Mouse (Mus musculus) lung, embryonic 15.5 days (tissue): Measurements from ENCODE around the gene Wdr83os. TPM values are rescaled to one million over a fixed set of nuclear protein-coding genes. Genes with fewer than 3 reads are reported as not detected.

ENCODE experiments used
- ATAC-seq: fragments of 200-750 bp; cut with Nextera tagmentation; 2 replicates; pipeline ENCODE4 v1.8.0; 2017; ENCODE audit warnings: moderate number of reproducible peaks, borderline replicate concordance; ENCODE audit not compliant: low FRiP score, low TSS enrichment; ENCODE audit errors: extremely low read depth
- H3K27ac ChIP-seq: fragments of 300-500 bp; sonication (generic); 2 replicates; pipeline ENCODE4 v1.5.1; 2015; ENCODE audit warnings: moderate library complexity, mild to moderate bottlenecking, inconsistent platforms
- H3K27me3 ChIP-seq: fragments of 300-500 bp; sonication (generic); 2 replicates; pipeline ENCODE4 v1.6.1; 2015; ENCODE audit warnings: inconsistent platforms
- H3K36me3 ChIP-seq: fragments of 300-500 bp; sonication (generic); 2 replicates; pipeline ENCODE4 v1.6.1; 2015; ENCODE audit warnings: inconsistent platforms
- H3K4me1 ChIP-seq: fragments of 300-500 bp; sonication (generic); 2 replicates; pipeline ENCODE4 v1.6.1; 2015; ENCODE audit warnings: inconsistent platforms
- H3K4me2 ChIP-seq: fragments of 300-500 bp; sonication (generic); 2 replicates; pipeline ENCODE4 v1.6.1; 2015; ENCODE audit warnings: inconsistent platforms, mild to moderate bottlenecking, moderate library complexity
- H3K4me3 ChIP-seq: fragments of 300-500 bp; sonication (generic); 2 replicates; pipeline ENCODE4 v1.5.1; 2015; ENCODE audit warnings: mild to moderate bottlenecking, inconsistent platforms
- H3K9ac ChIP-seq: fragments of 300-500 bp; sonication (generic); 2 replicates; pipeline ENCODE4 v1.6.1; 2015; ENCODE audit warnings: inconsistent platforms
- H3K9me3 ChIP-seq: fragments of 300-500 bp; sonication (generic); 2 replicates; pipeline ENCODE4 v1.6.1; 2016; ENCODE audit warnings: inconsistent platforms
- WGBS: fragments of 180-500 bp; shearing (Covaris S2); methylation state at CpG from one replicate; pipeline ENCODE4 v1.1.7; 2015; 5-methylcytosine and 5-hydroxymethylcytosine counted together
- polyA plus RNA-seq: library from polyadenylated mRNA; unstranded; fragments of >200 nt; fragmentation: Nextera tagmentation; extraction: Ambion mirVana; gene quantifications from 2 replicates; pipeline ENCODE4 v1.2.1, GENCODE M21; 2015

Wdr83os gene
- polyA plus RNA-seq, 1 experiment from 2014 or later = 140 TPM

GRCm38 (mm10) chr8:85043619-85044018 lies 36.9 kb upstream of the Wdr83os start:
- Histone ChIP-seq H3K9ac (no peak overlapping the region), H3K27me3 (no peaks in the 10 kb centered on the region), H3K27ac (no peak overlapping the region), H3K4me2 (no peak overlapping the region), H3K4me3 (no peak overlapping the region), H3K9me3 (no peaks in the 10 kb centered on the region), H3K36me3 (peaks cover 83% of the 10 kb centered on the region), H3K4me1 (peaks cover 8% of the 10 kb centered on the region)
- ATAC-seq = no peak
- 87% methylated on average over 6 of the region's 6 CpGs for WGBS

GRCm38 (mm10) chr8:85057367-85057766 lies 23.2 kb upstream of the Wdr83os start:
- Histone ChIP-seq H3K27ac (no peak overlapping the region), H3K9ac (no peak overlapping the region), H3K36me3 (peaks cover 46% of the 10 kb centered on the region), H3K4me3 (no peak overlapping the region), H3K27me3 (no peaks in the 10 kb centered on the region), H3K4me2 (no peak overlapping the region), H3K4me1 (peaks cover 8% of the 10 kb centered on the region), H3K9me3 (no peaks in the 10 kb centered on the region)
- no peak for ATAC-seq
- 78% methylated on average over 7 of the region's 7 CpGs for WGBS

GRCm38 (mm10) chr8:85059879-85060616 lies 20.5 kb upstream of the Wdr83os start, which contains the start of gene Fbxw9:
Gene Fbxw9 (plus strand): TSS chr8:85060055.
- peaks cover 19% of the 10 kb centered on the region for H3K36me3 ChIP-seq
- peak; percentile 85 for ATAC-seq
- no peak within 1 kb of the TSS for H3K27ac ChIP-seq

GRCm38 (mm10) chr8:85062603-85063002 lies 17.9 kb upstream of the Wdr83os start:
- no peak overlapping the region for H3K4me3 ChIP-seq
- WGBS = 95% methylated on average over 4 of the region's 4 CpGs
- H3K27ac ChIP-seq = no peak overlapping the region
- H3K4me2 ChIP-seq = no peak overlapping the region
- no peaks in the 10 kb centered on the region for H3K27me3 ChIP-seq
- no peak for ATAC-seq
- H3K36me3 ChIP-seq = 0 out of 2 replicates have a peak, but pooled peaks cover 7% of the 10 kb centered on the region
- no peaks in the 10 kb centered on the region for H3K9me3 ChIP-seq
- peaks cover 8% of the 10 kb centered on the region for H3K4me1 ChIP-seq
- no peak overlapping the region for H3K9ac ChIP-seq

More at GRCm38 (mm10) chr8:85059879-85060616, 20.5 kb upstream of the Wdr83os start, which contains the start of gene Fbxw9:
- Histone ChIP-seq H3K4me1 (peaks cover 8% of the 10 kb centered on the region), H3K27me3 (no peaks in the 10 kb centered on the region), H3K9ac (peak within 1 kb of the TSS; percentile 60), H3K9me3 (no peaks in the 10 kb centered on the region), H3K4me2 (peak within 1 kb of the TSS; percentile 84), H3K4me3 (peak within 1 kb of the TSS; percentile 76)
- WGBS = under 1% methylated on average over 52 of the region's 53 CpGs

- no peaks in the 10 kb centered on the region for H3K9me3 ChIP-seq
- 36% methylated on average over 2 of the region's 2 CpGs for WGBS
- no peaks in the 10 kb centered on the region for H3K27me3 ChIP-seq
- no peak overlapping the region for H3K9ac ChIP-seq
- H3K4me2 ChIP-seq = no peak overlapping the region
- no peak for ATAC-seq
- no peak overlapping the region for H3K4me3 ChIP-seq
- no peak overlapping the region for H3K27ac ChIP-seq
- peaks cover 8% of the 10 kb centered on the region for H3K4me1 ChIP-seq
- H3K36me3 ChIP-seq = 0 out of 2 replicates have a peak, but pooled peaks cover 7% of the 10 kb centered on the region
These were observed 15.3 kb upstream of the Wdr83os start for GRCm38 (mm10) chr8:85065213-85065612.

GRCm38 (mm10) chr8:85067155-85067554 lies 13.4 kb upstream of the Wdr83os start:
- Histone ChIP-seq H3K9ac (no peak overlapping the region), H3K4me1 (peaks cover 7% of the 10 kb centered on the region), H3K4me2 (no peak overlapping the region), H3K4me3 (no peak overlapping the region), H3K27me3 (no peaks in the 10 kb centered on the region), H3K27ac (no peak overlapping the region), H3K36me3 (0 out of 2 replicates have a peak, but pooled peaks cover 7% of the 10 kb centered on the region), H3K9me3 (no peaks in the 10 kb centered on the region)
- ATAC-seq = no peak
- WGBS = 97% methylated on average over 2 of the region's 2 CpGs

- Histone ChIP-seq H3K4me1 (peaks cover 15% of the 10 kb centered on the region), H3K27ac (no peak within 1 kb of the TSS), H3K27me3 (no peaks in the 10 kb centered on the region), H3K4me3 (no peak within 1 kb of the TSS), H3K4me2 (no peak within 1 kb of the TSS), H3K9me3 (no peaks in the 10 kb centered on the region), H3K9ac (no peak within 1 kb of the TSS), H3K36me3 (0 out of 2 replicates have a peak, but pooled peaks cover 7% of the 10 kb centered on the region)
- ATAC-seq = no peak
These were observed 12.6 kb upstream of the Wdr83os start, which contains the start of gene Gm5741 for GRCm38 (mm10) chr8:85067982-85068381. Gene Gm5741 (minus strand): TSS chr8:85067982.

GRCm38 (mm10) chr8:85071041-85071440 lies 9.5 kb upstream of the Wdr83os start:
- H3K9ac ChIP-seq = no peak overlapping the region
- H3K9me3 ChIP-seq = no peaks in the 10 kb centered on the region
- peak overlapping the region; percentile 72 for H3K4me2 ChIP-seq
- peak overlapping the region; percentile 95; the same call in 1 of the 2 replicates for H3K27ac ChIP-seq
- ATAC-seq = no peak
- 71% methylated on average over 5 of the region's 5 CpGs for WGBS
- H3K36me3 ChIP-seq = peaks cover 31% of the 10 kb centered on the region
- no peaks in the 10 kb centered on the region for H3K27me3 ChIP-seq
- peak overlapping the region; percentile 80 for H3K4me3 ChIP-seq
- peaks cover 18% of the 10 kb centered on the region for H3K4me1 ChIP-seq

- peak within 1 kb of the TSS; percentile 72 for H3K4me2 ChIP-seq
- WGBS = under 1% methylated on average over 68 of the region's 68 CpGs
- H3K36me3 ChIP-seq = peaks cover 32% of the 10 kb centered on the region
- H3K27ac ChIP-seq = peak within 1 kb of the TSS; percentile 95
- ATAC-seq = peak; percentile 88
- peak within 1 kb of the TSS; percentile 75 for H3K9ac ChIP-seq
- H3K27me3 ChIP-seq = no peaks in the 10 kb centered on the region
- H3K4me1 ChIP-seq = peaks cover 18% of the 10 kb centered on the region
- peak within 1 kb of the TSS; percentile 80 for H3K4me3 ChIP-seq
- no peaks in the 10 kb centered on the region for H3K9me3 ChIP-seq
These were observed 8.8 kb upstream of the Wdr83os start, which contains the start of gene Dhps for GRCm38 (mm10) chr8:85071514-85072281. Gene Dhps (plus strand): TSS chr8:85071757.

- no peak for ATAC-seq
- Histone ChIP-seq H3K9ac (peak overlapping the region; percentile 75), H3K4me1 (peaks cover 18% of the 10 kb centered on the region), H3K27ac (peak overlapping the region; percentile 95), H3K9me3 (no peaks in the 10 kb centered on the region), H3K4me2 (peak overlapping the region; percentile 72), H3K4me3 (peak overlapping the region; percentile 80), H3K27me3 (no peaks in the 10 kb centered on the region), H3K36me3 (peaks cover 34% of the 10 kb centered on the region)
- 29% methylated on average over 9 of the region's 9 CpGs for WGBS
These were observed 8.1 kb upstream of the Wdr83os start for GRCm38 (mm10) chr8:85072364-85072929.

- Histone ChIP-seq H3K9me3 (no peaks in the 10 kb centered on the region), H3K27me3 (no peaks in the 10 kb centered on the region), H3K4me2 (peak overlapping the region; percentile 72; the same call in 1 of the 2 replicates), H3K4me1 (peaks cover 18% of the 10 kb centered on the region), H3K4me3 (no peak overlapping the region), H3K27ac (no peak overlapping the region), H3K36me3 (peaks cover 34% of the 10 kb centered on the region), H3K9ac (no peak overlapping the region)
- WGBS = 87% methylated on average over 15 of the region's 15 CpGs
- ATAC-seq = no peak
These were observed 7.4 kb upstream of the Wdr83os start for GRCm38 (mm10) chr8:85073041-85073612.
